Mouse (Mus musculus): Measurements from ENCODE around the gene Ctnna3. TPM values are rescaled to one million over a fixed set of nuclear protein-coding genes. Genes with fewer than 3 reads are reported as not detected.

The Ctnna3 gene
- polyA plus RNA-seq, 1 experiment = 0.01 TPM

- no peaks in the 10 kb centered on the region for H3K79me3 ChIP-seq (ENCODE audit: low read depth)
- H3K27me3 ChIP-seq (ENCODE audit: control insufficient read depth, insufficient read depth, insufficient read length) = no peaks in the 10 kb centered on the region
- TF ChIP-seq CEBPB (IDR thresholded peaks at IDR 0.05; ENCODE audit: low read depth) = no peak
- TF ChIP-seq FOSL1 (IDR thresholded peaks at IDR 0.05; ENCODE audit: insufficient read depth, low read length, poor library complexity, severe bottlenecking) = no peak
- no peak for TF ChIP-seq MAX (IDR thresholded peaks at IDR 0.05)
- no peak for TF ChIP-seq MYOD1 (IDR thresholded peaks at IDR 0.05; ENCODE audit: control insufficient read depth, insufficient read length, low read depth)
- H3K36me3 ChIP-seq (ENCODE audit: control insufficient read depth, insufficient read depth) = no peaks in the 10 kb centered on the region
- no peaks in the 10 kb centered on the region for H3K79me2 ChIP-seq (ENCODE audit: control insufficient read depth, insufficient read depth)
- no peak overlapping the region for H3ac ChIP-seq (ENCODE audit: control insufficient read depth, insufficient read length, low read depth)
- H3K4me3 ChIP-seq (ENCODE audit: insufficient read depth, poor library complexity, severe bottlenecking) = no peak overlapping the region
Measured at GRCm38 (mm10) chr10:63899891-63900290, 470.0 kb downstream of the Ctnna3 start.

GRCm38 (mm10) chr10:63908878-63909277 lies 479.0 kb downstream of the Ctnna3 start:
- Histone ChIP-seq H3K79me3 (ENCODE audit: low read depth) (no peaks in the 10 kb centered on the region), H3K79me2 (ENCODE audit: control insufficient read depth, insufficient read depth) (no peaks in the 10 kb centered on the region)
- no peak for TF ChIP-seq MAX (IDR thresholded peaks at IDR 0.05)
- no peak for TF ChIP-seq MYOG (IDR thresholded peaks at IDR 0.05; ENCODE audit: control insufficient read depth, extremely low read depth, insufficient read length)
- no peak for TF ChIP-seq CEBPB (IDR thresholded peaks at IDR 0.05; ENCODE audit: low read depth)
- TF ChIP-seq FOSL1 (IDR thresholded peaks at IDR 0.05; ENCODE audit: insufficient read depth, low read length, poor library complexity, severe bottlenecking) = no peak
- TF ChIP-seq USF1 (IDR thresholded peaks at IDR 0.05; ENCODE audit: low read depth) = no peak
- TF ChIP-seq CTCF (IDR thresholded peaks at IDR 0.05; ENCODE audit: control insufficient read depth, insufficient read depth, insufficient read length) = no peak
- TF ChIP-seq MYOD1 (IDR thresholded peaks at IDR 0.05; ENCODE audit: control insufficient read depth, insufficient read length, low read depth) = no peak

GRCm38 (mm10) chr10:63927334-63927733 lies 497.4 kb downstream of the Ctnna3 start, which contains the start of gene Gm10118:
TSS of gene Gm10118 (minus strand) at chr10:63927434.
- Histone ChIP-seq H3K79me2 (ENCODE audit: control insufficient read depth, insufficient read depth) (no peaks in the 10 kb centered on the region), H3K79me3 (ENCODE audit: low read depth) (no peaks in the 10 kb centered on the region), H3K4me3 (ENCODE audit: insufficient read depth, poor library complexity, severe bottlenecking) (no peak within 1 kb of the TSS), H3K27me3 (ENCODE audit: control insufficient read depth, insufficient read depth, insufficient read length) (no peaks in the 10 kb centered on the region), H3K36me3 (ENCODE audit: control insufficient read depth, insufficient read depth) (no peaks in the 10 kb centered on the region), H3ac (ENCODE audit: control insufficient read depth, insufficient read length, low read depth) (no peak within 1 kb of the TSS)
- TF ChIP-seq MYOD1 (IDR thresholded peaks at IDR 0.05; ENCODE audit: control insufficient read depth, insufficient read length, low read depth) (no peak), FOSL1 (IDR thresholded peaks at IDR 0.05; ENCODE audit: insufficient read depth, low read length, poor library complexity, severe bottlenecking) (no peak), MAX (IDR thresholded peaks at IDR 0.05) (no peak), CEBPB (IDR thresholded peaks at IDR 0.05; ENCODE audit: low read depth) (no peak), CTCF (IDR thresholded peaks at IDR 0.05; ENCODE audit: control insufficient read depth, insufficient read depth, insufficient read length) (no peak), MYOG (IDR thresholded peaks at IDR 0.05; ENCODE audit: control insufficient read depth, extremely low read depth, insufficient read length) (no peak), USF1 (IDR thresholded peaks at IDR 0.05; ENCODE audit: low read depth) (no peak)

More at GRCm38 (mm10) chr10:63908878-63909277, 479.0 kb downstream of the Ctnna3 start:
- Histone ChIP-seq H3ac (ENCODE audit: control insufficient read depth, insufficient read length, low read depth) (no peak overlapping the region), H3K36me3 (ENCODE audit: control insufficient read depth, insufficient read depth) (no peaks in the 10 kb centered on the region), H3K4me3 (ENCODE audit: insufficient read depth, poor library complexity, severe bottlenecking) (no peak overlapping the region), H3K27me3 (ENCODE audit: control insufficient read depth, insufficient read depth, insufficient read length) (no peaks in the 10 kb centered on the region)

GRCm38 (mm10) chr10:63933946-63934345 lies 504.0 kb downstream of the Ctnna3 start:
- no peak overlapping the region for H3K4me3 ChIP-seq (ENCODE audit: insufficient read depth, poor library complexity, severe bottlenecking)
- H3K79me3 ChIP-seq (ENCODE audit: low read depth) = no peaks in the 10 kb centered on the region
- H3K79me2 ChIP-seq (ENCODE audit: control insufficient read depth, insufficient read depth) = no peaks in the 10 kb centered on the region
- no peak overlapping the region for H3ac ChIP-seq (ENCODE audit: control insufficient read depth, insufficient read length, low read depth)
- no peaks in the 10 kb centered on the region for H3K36me3 ChIP-seq (ENCODE audit: control insufficient read depth, insufficient read depth)
- TF ChIP-seq FOSL1 (IDR thresholded peaks at IDR 0.05; ENCODE audit: insufficient read depth, low read length, poor library complexity, severe bottlenecking) (no peak), CTCF (IDR thresholded peaks at IDR 0.05; ENCODE audit: control insufficient read depth, insufficient read depth, insufficient read length) (no peak)
- H3K27me3 ChIP-seq (ENCODE audit: control insufficient read depth, insufficient read depth, insufficient read length) = no peaks in the 10 kb centered on the region

- TF ChIP-seq MAX (IDR thresholded peaks at IDR 0.05) = no peak
- TF ChIP-seq USF1 (IDR thresholded peaks at IDR 0.05; ENCODE audit: low read depth) = no peak
- TF ChIP-seq MYOD1 (IDR thresholded peaks at IDR 0.05; ENCODE audit: control insufficient read depth, insufficient read length, low read depth) = no peak
- no peak for TF ChIP-seq FOSL1 (IDR thresholded peaks at IDR 0.05; ENCODE audit: insufficient read depth, low read length, poor library complexity, severe bottlenecking)
- no peak for TF ChIP-seq CTCF (IDR thresholded peaks at IDR 0.05; ENCODE audit: control insufficient read depth, insufficient read depth, insufficient read length)
- no peak for TF ChIP-seq CEBPB (IDR thresholded peaks at IDR 0.05; ENCODE audit: low read depth)
- no peak for TF ChIP-seq MYOG (IDR thresholded peaks at IDR 0.05; ENCODE audit: control insufficient read depth, extremely low read depth, insufficient read length)
- H3K79me3 ChIP-seq (ENCODE audit: low read depth) = no peaks in the 10 kb centered on the region
Measured at GRCm38 (mm10) chr10:63945534-63945933, 515.6 kb downstream of the Ctnna3 start.

GRCm38 (mm10) chr10:63947266-63947665 lies 517.4 kb downstream of the Ctnna3 start:
- Histone ChIP-seq H3K36me3 (ENCODE audit: control insufficient read depth, insufficient read depth) (no peaks in the 10 kb centered on the region), H3K27me3 (ENCODE audit: control insufficient read depth, insufficient read depth, insufficient read length) (no peaks in the 10 kb centered on the region), H3K79me3 (ENCODE audit: low read depth) (no peaks in the 10 kb centered on the region), H3K79me2 (ENCODE audit: control insufficient read depth, insufficient read depth) (no peaks in the 10 kb centered on the region), H3K4me3 (ENCODE audit: insufficient read depth, poor library complexity, severe bottlenecking) (no peak overlapping the region), H3ac (ENCODE audit: control insufficient read depth, insufficient read length, low read depth) (no peak overlapping the region)
- TF ChIP-seq CEBPB (IDR thresholded peaks at IDR 0.05; ENCODE audit: low read depth) (no peak), CTCF (IDR thresholded peaks at IDR 0.05; ENCODE audit: control insufficient read depth, insufficient read depth, insufficient read length) (no peak), USF1 (IDR thresholded peaks at IDR 0.05; ENCODE audit: low read depth) (no peak), MAX (IDR thresholded peaks at IDR 0.05) (no peak), MYOD1 (IDR thresholded peaks at IDR 0.05; ENCODE audit: control insufficient read depth, insufficient read length, low read depth) (no peak), FOSL1 (IDR thresholded peaks at IDR 0.05; ENCODE audit: insufficient read depth, low read length, poor library complexity, severe bottlenecking) (no peak), MYOG (IDR thresholded peaks at IDR 0.05; ENCODE audit: control insufficient read depth, extremely low read depth, insufficient read length) (no peak)

More at GRCm38 (mm10) chr10:63945534-63945933, 515.6 kb downstream of the Ctnna3 start:
- no peaks in the 10 kb centered on the region for H3K36me3 ChIP-seq (ENCODE audit: control insufficient read depth, insufficient read depth)
- H3K4me3 ChIP-seq (ENCODE audit: insufficient read depth, poor library complexity, severe bottlenecking) = no peak overlapping the region
- H3ac ChIP-seq (ENCODE audit: control insufficient read depth, insufficient read length, low read depth) = no peak overlapping the region
- H3K27me3 ChIP-seq (ENCODE audit: control insufficient read depth, insufficient read depth, insufficient read length) = no peaks in the 10 kb centered on the region
- H3K79me2 ChIP-seq (ENCODE audit: control insufficient read depth, insufficient read depth) = no peaks in the 10 kb centered on the region
